Mouse (Mus musculus): ENCODE data around the gene Col27a1. TPM values are rescaled to one million over a fixed set of nuclear protein-coding genes. Genes with fewer than 3 reads are reported as not detected.

The Col27a1 gene
- polyA plus RNA-seq (2014; fragmentation: Illumina TruSeq; extraction: RNeasy Lipid Tissue Mini Kit (QIAGEN cat#74804); ENCODE audit: low read depth, low replicate concordance) = 4.4 TPM

DNA sequence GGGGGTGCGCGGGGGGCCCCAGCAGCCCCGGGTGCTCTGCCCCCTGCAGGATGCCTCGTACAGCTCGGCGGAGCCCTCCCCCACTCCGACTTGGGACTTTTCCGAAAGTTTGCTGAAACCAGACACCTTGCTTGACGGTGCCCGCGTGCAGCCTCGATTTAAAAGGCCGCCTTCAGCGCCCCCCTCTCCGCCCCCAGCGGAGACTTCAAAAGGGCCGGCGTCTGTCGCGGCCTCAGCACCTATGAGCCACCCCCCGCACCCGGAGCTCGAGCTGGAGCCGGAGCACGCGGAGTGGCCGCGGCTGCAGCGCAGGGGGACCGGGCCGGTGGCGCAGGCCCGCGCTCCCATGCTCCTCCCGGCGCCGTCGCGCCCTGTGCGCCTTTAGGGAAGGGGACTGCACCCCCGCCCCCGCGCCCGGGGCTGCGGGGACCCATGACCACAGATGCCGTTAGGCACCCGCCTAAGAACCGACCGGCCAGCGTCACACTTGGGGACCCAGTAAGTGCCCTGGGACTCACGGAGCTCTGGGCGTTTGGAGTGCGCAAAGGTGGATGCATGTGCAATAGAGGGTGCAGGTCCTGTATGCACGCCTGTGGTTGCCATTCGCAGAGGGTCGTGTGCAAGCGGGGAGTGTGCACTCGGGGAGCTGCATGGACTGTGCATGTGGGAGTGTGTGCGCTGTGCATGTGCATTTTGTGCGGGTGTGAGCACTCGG is at the start of gene Col27a1:
Gene Col27a1 (plus strand): TSS at position 98 of the 715 bp plus-strand sequence.

DNA sequence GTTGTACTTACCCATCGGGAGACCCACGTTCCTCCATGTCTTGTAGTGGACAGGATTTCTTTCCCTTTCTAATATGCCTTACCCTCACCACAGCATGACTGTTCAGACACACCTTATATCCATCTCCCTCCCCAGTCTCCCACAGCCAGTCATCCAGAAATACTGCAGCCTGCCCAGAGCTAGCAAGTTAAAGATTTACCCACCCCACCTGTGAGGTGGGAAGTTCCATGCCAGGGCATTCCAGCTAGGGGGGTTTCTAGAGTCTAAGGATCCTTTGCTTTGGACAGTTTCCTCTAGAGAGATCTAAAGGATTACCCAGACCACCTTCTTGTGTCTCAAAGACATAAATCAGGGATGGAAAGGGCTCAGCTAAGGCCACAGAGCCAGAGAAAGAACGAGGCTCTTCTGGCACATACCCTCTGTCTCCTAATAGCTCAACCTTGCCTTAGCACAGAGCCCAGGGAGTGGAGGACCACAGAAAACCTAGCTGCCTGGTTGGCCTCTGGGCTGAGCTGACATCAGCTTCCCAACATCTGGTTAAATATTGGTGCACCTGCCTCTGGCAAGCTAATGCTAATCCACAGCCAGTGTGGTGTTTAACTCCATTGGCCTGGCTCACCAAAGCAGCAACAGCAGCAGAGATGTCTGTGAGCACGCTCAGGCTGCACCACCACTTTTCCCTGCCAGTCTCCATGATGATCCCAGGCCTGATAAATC is 41.7 kb upstream of the Col27a1 start, which contains the start of gene Kif12:
Gene Kif12 (minus strand): TSS at position 163 of the 717 bp plus-strand sequence.

DNA sequence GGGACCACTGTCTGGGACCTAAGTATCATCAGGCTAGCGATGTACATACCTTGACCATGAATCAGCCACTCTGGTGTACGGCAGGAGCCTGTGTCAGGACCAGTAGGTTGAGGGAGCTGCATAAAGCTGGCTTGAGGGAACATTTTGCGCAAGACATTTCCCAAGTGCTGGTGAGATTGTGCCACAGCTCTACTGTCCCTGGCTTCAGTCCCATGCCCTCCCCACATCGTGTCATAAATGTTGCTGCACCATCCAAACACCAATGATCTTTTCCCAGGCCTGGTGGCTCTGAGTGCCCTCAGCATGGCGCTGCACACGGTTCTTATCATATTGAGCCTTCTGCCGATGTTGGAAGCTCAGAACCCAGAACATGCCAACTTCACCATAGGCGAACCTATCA is 130.5 kb downstream of the Col27a1 start, which contains the start of gene Orm1:
Gene Orm1 (plus strand): TSS at position 266 of the 400 bp plus-strand sequence.

DNA sequence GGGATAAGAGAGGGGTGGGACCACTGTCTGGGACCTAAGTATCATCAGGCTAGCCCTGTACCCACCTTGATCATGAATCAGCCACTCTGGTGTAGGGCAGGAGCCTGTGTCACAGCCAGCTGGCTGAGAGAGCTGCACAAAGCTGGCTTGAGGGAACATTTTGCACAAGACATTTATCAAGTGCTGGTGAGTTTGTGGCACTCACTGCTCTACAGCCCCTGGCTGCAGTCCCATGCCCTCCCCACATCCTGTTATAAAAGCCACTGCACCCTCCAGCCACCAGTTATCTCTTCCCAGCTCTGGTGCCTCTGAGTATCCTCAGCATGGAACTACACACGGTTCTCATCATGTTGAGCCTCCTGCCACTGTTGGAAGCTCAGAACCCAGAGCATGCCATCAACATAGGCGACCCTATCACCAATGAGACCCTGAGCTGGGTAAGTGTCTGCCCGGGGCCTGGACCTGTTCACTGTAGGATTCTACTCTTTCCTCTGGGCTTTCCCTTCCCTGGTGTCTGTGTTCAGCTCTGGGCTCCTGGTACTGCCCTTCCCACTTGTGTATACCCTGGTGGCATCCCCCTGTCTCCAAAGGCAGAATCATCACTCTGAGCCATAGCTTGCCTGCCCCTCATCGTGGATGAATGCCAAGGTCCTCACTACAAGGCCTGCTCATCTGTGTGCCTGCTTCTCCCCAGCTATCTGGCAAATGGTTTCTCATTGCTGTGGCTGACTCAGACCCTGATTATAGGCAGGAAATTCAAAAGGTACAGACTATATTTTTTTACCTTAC is 142.3 kb downstream of the Col27a1 start, which contains the start of gene Orm3:
Gene Orm3 (plus strand): TSS at position 286 of the 789 bp plus-strand sequence.

DNA sequence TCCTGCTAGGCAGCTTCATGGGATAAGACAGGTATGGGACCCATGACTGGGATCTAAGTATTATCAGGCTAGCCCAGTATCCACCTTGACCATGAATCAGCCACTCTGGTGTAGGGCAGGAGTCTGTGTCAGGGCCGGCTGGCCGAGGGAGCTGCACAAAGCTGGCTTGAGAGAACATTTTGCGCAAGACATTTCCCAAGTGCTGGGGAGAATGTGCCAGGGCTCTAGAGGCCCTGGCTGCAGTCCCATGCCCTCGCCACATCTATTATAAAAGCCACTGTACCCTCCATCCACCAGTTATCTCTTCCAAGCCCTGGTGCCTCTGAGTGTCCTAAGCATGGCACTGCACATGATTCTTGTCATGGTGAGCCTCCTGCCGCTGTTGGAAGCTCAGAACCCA is 148.3 kb downstream of the Col27a1 start, which contains the start of gene Orm2:
Gene Orm2 (plus strand): TSS at position 300 of the 400 bp plus-strand sequence.

Other genes with a start within 250 kb of the Col27a1 start
- gene Zfp618, start 248.4 kb upstream of the Col27a1 start, polyA plus RNA-seq (2014; fragmentation: Illumina TruSeq; extraction: RNeasy Lipid Tissue Mini Kit (QIAGEN cat#74804); ENCODE audit: low read depth, low replicate concordance) = 0.24 TPM
- 1.8 TPM for gene Ambp, start 59.2 kb upstream of the Col27a1 start, polyA plus RNA-seq (2014; fragmentation: Illumina TruSeq; extraction: RNeasy Lipid Tissue Mini Kit (QIAGEN cat#74804); ENCODE audit: low read depth, low replicate concordance)
- not detected for gene Kif12, start 41.9 kb upstream of the Col27a1 start, polyA plus RNA-seq (2014; fragmentation: Illumina TruSeq; extraction: RNeasy Lipid Tissue Mini Kit (QIAGEN cat#74804); ENCODE audit: low read depth, low replicate concordance)
- gene Orm1, start 130.6 kb downstream of the Col27a1 start, polyA plus RNA-seq (2014; fragmentation: Illumina TruSeq; extraction: RNeasy Lipid Tissue Mini Kit (QIAGEN cat#74804); ENCODE audit: low read depth, low replicate concordance) = 3.8 TPM
- gene Orm3, start 142.2 kb downstream of the Col27a1 start, polyA plus RNA-seq (2014; fragmentation: Illumina TruSeq; extraction: RNeasy Lipid Tissue Mini Kit (QIAGEN cat#74804); ENCODE audit: low read depth, low replicate concordance) = not detected
- not detected for gene Orm2, start 148.4 kb downstream of the Col27a1 start, polyA plus RNA-seq (2014; fragmentation: Illumina TruSeq; extraction: RNeasy Lipid Tissue Mini Kit (QIAGEN cat#74804); ENCODE audit: low read depth, low replicate concordance)
- gene Akna, start 189.3 kb downstream of the Col27a1 start, polyA plus RNA-seq (2014; fragmentation: Illumina TruSeq; extraction: RNeasy Lipid Tissue Mini Kit (QIAGEN cat#74804); ENCODE audit: low read depth, low replicate concordance) = 2.4 TPM